Mouse (Mus musculus) A20 (cell line): ENCODE measurements around the gene 1700003F12Rik.

Source experiments
- DNase-seq: peaks from one replicate; pipeline ENCODE4 v3.0.0-alpha.2; 2011; ENCODE audit warnings: low read depth, low spot score

The 1700003F12Rik gene

GRCm38 (mm10) chr2:154546711-154547110, at the start of gene 1700003F12Rik:
1700003F12Rik (plus strand) TSS chr2:154547085.
- no peak for DNase-seq

- DNase-seq, result no peak
These were observed 48.3 kb upstream of the 1700003F12Rik start for GRCm38 (mm10) chr2:154498571-154498970.

GRCm38 (mm10) chr2:154499717-154500247, 47.1 kb upstream of the 1700003F12Rik start:
- DNase-seq, result peak; percentile 52

- DNase-seq, result no peak
These were observed 46.1 kb upstream of the 1700003F12Rik start for GRCm38 (mm10) chr2:154500758-154501157.

- DNase-seq, result no peak
These were observed 39.8 kb upstream of the 1700003F12Rik start for GRCm38 (mm10) chr2:154507076-154507475.

- DNase-seq, result peak; percentile 82
These were observed 39.2 kb upstream of the 1700003F12Rik start for GRCm38 (mm10) chr2:154507566-154508283.

GRCm38 (mm10) chr2:154508450-154508849, 38.4 kb upstream of the 1700003F12Rik start:
- peak; percentile 65 for DNase-seq

GRCm38 (mm10) chr2:154510141-154510540, 36.7 kb upstream of the 1700003F12Rik start:
- DNase-seq, result no peak

GRCm38 (mm10) chr2:154516944-154517343, 29.9 kb upstream of the 1700003F12Rik start:
- DNase-seq, result no peak

GRCm38 (mm10) chr2:154517424-154517823, 29.5 kb upstream of the 1700003F12Rik start:
- no peak for DNase-seq

- no peak for DNase-seq
These were observed 25.4 kb upstream of the 1700003F12Rik start for GRCm38 (mm10) chr2:154521449-154521848.

- no peak for DNase-seq
These were observed 24.6 kb upstream of the 1700003F12Rik start for GRCm38 (mm10) chr2:154522334-154522733.

GRCm38 (mm10) chr2:154525285-154525684, 21.6 kb upstream of the 1700003F12Rik start:
- no peak for DNase-seq

- no peak for DNase-seq
These were observed 20.4 kb upstream of the 1700003F12Rik start for GRCm38 (mm10) chr2:154526531-154526930.

GRCm38 (mm10) chr2:154532888-154533287, 14.0 kb upstream of the 1700003F12Rik start:
- no peak for DNase-seq

GRCm38 (mm10) chr2:154534704-154535270, 12.1 kb upstream of the 1700003F12Rik start:
- no peak for DNase-seq

- no peak for DNase-seq
These were observed 8.6 kb upstream of the 1700003F12Rik start for GRCm38 (mm10) chr2:154538310-154538709.

GRCm38 (mm10) chr2:154538710-154539109, 8.2 kb upstream of the 1700003F12Rik start:
- no peak for DNase-seq

GRCm38 (mm10) chr2:154539720-154540119, 7.2 kb upstream of the 1700003F12Rik start:
- DNase-seq, result peak; percentile 62

- no peak for DNase-seq
These were observed 5.3 kb upstream of the 1700003F12Rik start for GRCm38 (mm10) chr2:154541630-154542029.

GRCm38 (mm10) chr2:154543567-154544347, 3.1 kb upstream of the 1700003F12Rik start:
- no peak for DNase-seq

- DNase-seq, result no peak
These were observed 1.8 kb downstream of the 1700003F12Rik start for GRCm38 (mm10) chr2:154548688-154549087.
